Comparison of ENCODE assay signal across 16 mouse cellular contexts in genomic region chr7:70930911-70931310, GRCm38 (mm10).
A peak's percentile ranks its signal among the peaks of the same experiment; 100 is the strongest.
DNase-seq lines count a peak whose midpoint lies in the region; ATAC-seq and TF ChIP-seq lines count a peak whose summit lies in the region.
"Had no signal": no experiment of that assay in that cellular context is flagged by ENCODE, and none has a peak within 500 bp of the region (broad histone marks: within the 10 kb centered on the region; RNA-seq: fewer than 3 reads in every experiment).

No protein-coding gene starts in this region.

- no peak overlapping the region for H3K4me3 ChIP-seq in hindbrain, embryonic 11.5 days (ENCODE audit: low read depth, low read length)
- no peak overlapping the region for H3K4me3 ChIP-seq in hindbrain, embryonic 12.5 days
- H3K4me3 ChIP-seq in kidney, postnatal 0 days (replicated peaks; ENCODE audit: low read depth, low read length), result no peak overlapping the region
- H3K4me3 ChIP-seq: left cerebral cortex, adult 2 months; limb, embryonic 13.5 days; myocyte; stomach, embryonic 15.5 days had no signal

- H3K4me1 ChIP-seq in hindbrain, embryonic 11.5 days (replicated peaks; ENCODE audit: control insufficient read depth, insufficient read depth, low read length), result no peaks in the 10 kb centered on the region
- peaks cover 13% of the 10 kb centered on the region for H3K4me1 ChIP-seq in hindbrain, embryonic 12.5 days
- no peaks in the 10 kb centered on the region for H3K4me1 ChIP-seq in kidney, postnatal 0 days (replicated peaks; ENCODE audit: insufficient read depth, low read length)
- H3K4me1 ChIP-seq: limb, embryonic 13.5 days; stomach, embryonic 15.5 days had no signal

- no peaks in the 10 kb centered on the region for H3K9me3 ChIP-seq in hindbrain, embryonic 11.5 days (ENCODE audit: control insufficient read depth, low read length)
- H3K9me3 ChIP-seq in hindbrain, embryonic 12.5 days (replicated peaks), result peaks cover 5% of the 10 kb centered on the region; the same call in 1 of the 2 replicates
- H3K9me3 ChIP-seq in kidney, postnatal 0 days (replicated peaks; ENCODE audit: low read length), result no peaks in the 10 kb centered on the region

- no peak overlapping the region for H3K4me2 ChIP-seq in hindbrain, embryonic 11.5 days (replicated peaks; ENCODE audit: low read depth, low read length)
- no peak overlapping the region for H3K4me2 ChIP-seq in hindbrain, embryonic 12.5 days (replicated peaks)
- no peak overlapping the region for H3K4me2 ChIP-seq in kidney, postnatal 0 days (ENCODE audit: low read length)
- H3K4me2 ChIP-seq: limb, embryonic 13.5 days; stomach, embryonic 15.5 days had no signal

- H3K9ac ChIP-seq in hindbrain, embryonic 11.5 days (ENCODE audit: low read depth, low read length), result no peak overlapping the region
- H3K9ac ChIP-seq in hindbrain, embryonic 12.5 days, result no peak overlapping the region
- no peak overlapping the region for H3K9ac ChIP-seq in kidney, postnatal 0 days (ENCODE audit: low read depth, low read length)
- H3K9ac ChIP-seq: limb, embryonic 13.5 days; stomach, embryonic 15.5 days had no signal

- DNase-seq in hindbrain, embryonic 11.5 days (ENCODE audit: low spot score), result peak; percentile 9
- DNase-seq in ovary, postnatal 36 days (ENCODE audit: low spot score), result peak; percentile 7
- no peak for DNase-seq in ovary, postnatal 14 days (ENCODE audit: low spot score)
- DNase-seq in kidney, postnatal 0 days (ENCODE audit: low spot score), result no peak
- no peak for DNase-seq in spleen, postnatal 14 days (ENCODE audit: low spot score in 2 of 2)
- no peak for DNase-seq in urinary bladder, postnatal 10 days (ENCODE audit: low spot score)
- DNase-seq: cerebellum, adult 11 months; gastrocnemius, postnatal 10 days; thymus, postnatal 4 days had no signal

- H3K27me3 ChIP-seq in hindbrain, embryonic 11.5 days (ENCODE audit: control insufficient read depth, insufficient read depth, low read length), result no peaks in the 10 kb centered on the region
- no peaks in the 10 kb centered on the region for H3K27me3 ChIP-seq in hindbrain, embryonic 12.5 days
- H3K27me3 ChIP-seq in kidney, postnatal 0 days (ENCODE audit: insufficient read depth, low read length), result no peaks in the 10 kb centered on the region
- H3K27me3 ChIP-seq: limb, embryonic 13.5 days; stomach, embryonic 15.5 days had no signal

- WGBS in hindbrain, embryonic 11.5 days, result 11% methylated on average over 6 of the region's 6 CpGs
- 14% methylated on average over 6 of the region's 6 CpGs for WGBS in hindbrain, embryonic 12.5 days
- WGBS in kidney, postnatal 0 days, result 39% methylated on average over 6 of the region's 6 CpGs

- no peak for ATAC-seq in hindbrain, embryonic 11.5 days (ENCODE audit: low FRiP score)
- ATAC-seq in hindbrain, embryonic 12.5 days (ENCODE audit: low FRiP score), result no peak
- ATAC-seq in kidney, postnatal 0 days (replicated peaks; ENCODE audit: low FRiP score, low read depth), result no peak
- ATAC-seq: lung, postnatal 0 days had no signal

- H3K27ac ChIP-seq in hindbrain, embryonic 11.5 days (ENCODE audit: low read depth, low read length), result no peak overlapping the region
- H3K27ac ChIP-seq in hindbrain, embryonic 12.5 days, result no peak overlapping the region
- H3K27ac ChIP-seq in kidney, postnatal 0 days, result no peak overlapping the region
- H3K27ac ChIP-seq: left cerebral cortex, adult 2 months; limb, embryonic 13.5 days; stomach, embryonic 15.5 days had no signal

- peak; percentile 29; the same call in 1 of the 2 replicates for TF ChIP-seq CTCF in kidney, postnatal 0 days (IDR thresholded peaks at IDR 0.05; ENCODE audit: low read depth)

- H3K36me3 ChIP-seq in hindbrain, embryonic 11.5 days (ENCODE audit: control insufficient read depth, insufficient read depth, low read length), result no peaks in the 10 kb centered on the region
- no peaks in the 10 kb centered on the region for H3K36me3 ChIP-seq in hindbrain, embryonic 12.5 days
- H3K36me3 ChIP-seq in kidney, postnatal 0 days (ENCODE audit: insufficient read depth, low read length), result no peaks in the 10 kb centered on the region
- H3K36me3 ChIP-seq: G1E; limb, embryonic 13.5 days; stomach, embryonic 15.5 days had no signal

Comparison
In these comparisons a context has a peak if more than half of its experiments do, and no peak if none do; other contexts are left out.
1. DNase-seq: peak in hindbrain, embryonic 11.5 days (single experiment) and ovary, postnatal 36 days (single experiment); none in ovary, postnatal 14 days (single experiment), kidney, postnatal 0 days (single experiment), spleen, postnatal 14 days (0 of 2) and urinary bladder, postnatal 10 days (single experiment).